Mouse (Mus musculus): ENCODE measurements around the gene Rsph6a.

GRCm38 (mm10) chr7:19065896-19066295 lies 11.4 kb downstream of the Rsph6a start:
- TF ChIP-seq CTCF (IDR thresholded peaks at IDR 0.05; ENCODE audit: borderline replicate concordance, extremely low read depth, insufficient read depth, insufficient read length) (no peak), POLR2A (IDR thresholded peaks at IDR 0.05; ENCODE audit: borderline replicate concordance, extremely low read depth, insufficient read depth, insufficient read length, poor library complexity, severe bottlenecking) (no peak)
